Mouse (Mus musculus) MN1 (cell line): ENCODE measurements around the gene Snrpd3.
"Not testable (repeated sequence)": the region's sequence is repeated elsewhere in the genome, so short reads cannot be mapped to it uniquely, and the experiment has no call there.

Experiments used
- DNase-seq: peaks from one replicate; pipeline ENCODE4 v3.0.0-alpha.2; 2016; ENCODE audit warnings: low spot score

The Snrpd3 gene

GRCm38 (mm10) chr10:75517073-75517757 is at the start of gene Snrpd3:
Gene Snrpd3, plus strand, starts transcription at chr10:75517551.
- DNase-seq: peak; percentile 95

- no peak for DNase-seq
Measured at GRCm38 (mm10) chr10:75473411-75473810, 43.9 kb upstream of the Snrpd3 start.

DNA sequence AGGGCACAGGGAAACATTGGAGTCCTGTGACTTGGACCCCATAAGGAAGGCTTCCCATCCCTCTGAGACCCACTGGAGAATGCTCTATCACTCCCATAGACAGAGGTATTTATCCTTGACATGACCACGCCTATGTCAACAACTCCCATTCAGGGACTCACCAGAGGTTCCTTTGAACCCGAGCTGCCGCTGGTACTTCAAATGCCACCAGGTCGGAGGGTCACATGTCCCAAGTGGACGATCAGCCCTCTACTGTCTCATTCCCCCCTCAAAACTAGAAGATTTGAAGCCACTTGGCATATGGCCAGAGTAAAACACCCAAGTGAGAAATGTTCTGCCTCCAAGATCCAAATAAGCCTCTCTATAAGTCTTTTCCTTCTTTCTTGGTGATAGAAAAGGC is 42.8 kb upstream of the Snrpd3 start:
- DNase-seq: no peak

DNA sequence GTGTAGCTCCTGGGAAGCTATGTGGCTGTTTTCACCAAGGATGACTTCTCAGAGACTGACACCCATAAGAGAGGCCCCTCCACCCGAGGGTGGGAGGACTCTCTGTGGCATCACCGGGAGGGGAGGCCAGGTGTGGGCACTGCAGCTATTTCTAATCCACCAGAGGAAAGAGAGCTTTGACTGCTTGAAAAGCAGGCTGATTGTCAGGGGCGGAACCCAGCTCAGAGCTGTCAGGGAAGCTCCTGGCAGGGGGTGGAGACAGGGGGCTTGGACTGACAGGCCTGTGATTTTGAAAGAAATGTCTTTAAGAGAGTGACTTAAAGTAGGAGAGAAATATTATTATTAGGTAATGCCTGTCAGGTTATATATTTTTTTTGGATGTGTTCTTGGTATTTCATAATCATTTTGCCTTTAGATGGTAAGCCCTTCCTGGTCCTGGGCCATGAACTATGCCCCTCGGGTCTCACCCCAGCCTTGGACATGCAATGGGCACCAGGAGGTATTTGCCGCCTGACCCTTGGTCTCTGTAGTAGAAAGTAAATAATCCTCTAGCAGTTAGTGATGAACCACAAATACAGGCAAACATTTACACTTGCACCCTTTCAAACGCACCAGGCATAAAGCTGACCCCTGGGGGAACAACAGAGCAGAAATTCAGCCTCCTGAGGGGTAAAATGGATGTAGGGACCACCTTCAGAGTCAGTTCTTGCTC is 42.1 kb upstream of the Snrpd3 start:
- DNase-seq: not testable (repeated sequence)

DNA sequence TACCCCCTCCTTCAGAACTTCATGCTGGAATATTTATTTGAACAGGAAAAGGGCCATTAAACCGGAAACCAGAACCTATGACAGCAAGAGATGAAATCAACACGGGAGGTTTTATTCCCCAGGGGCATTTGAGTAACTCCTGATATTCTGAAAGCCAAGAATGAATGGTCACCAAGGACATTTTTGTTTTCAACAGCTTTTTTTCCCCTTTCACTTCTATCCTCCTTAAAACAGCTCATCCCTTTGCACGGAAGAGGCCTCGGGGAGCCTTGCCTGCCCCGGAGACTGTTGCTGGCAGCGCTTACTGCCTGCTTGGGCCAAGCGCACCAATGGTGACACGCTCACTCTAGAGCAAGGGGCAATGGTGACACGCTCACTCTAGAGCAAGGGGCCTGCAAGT is 40.3 kb upstream of the Snrpd3 start:
- peak; percentile 44 for DNase-seq

DNA sequence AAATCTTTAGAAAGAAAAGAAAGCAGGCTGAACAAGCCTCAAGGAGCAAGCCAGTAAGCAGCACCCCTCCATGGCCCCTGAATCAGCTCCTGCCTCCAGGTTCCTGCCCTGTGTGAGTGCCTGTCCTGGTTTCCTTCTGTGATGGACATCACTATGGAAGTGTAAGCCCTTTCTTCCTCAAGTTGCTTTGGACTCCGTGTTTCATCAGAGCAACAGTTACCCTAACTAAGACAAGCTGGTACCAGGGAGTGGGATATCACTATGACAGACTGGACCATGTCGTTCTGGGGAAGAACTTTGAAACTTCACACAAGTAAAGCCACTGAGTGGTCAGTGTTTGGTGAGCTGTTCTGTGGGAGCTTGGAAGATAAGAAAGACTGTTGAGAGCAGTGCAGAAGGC is 37.4 kb upstream of the Snrpd3 start:
- no peak for DNase-seq

GRCm38 (mm10) chr10:75481703-75482102 is 35.6 kb upstream of the Snrpd3 start:
- no peak for DNase-seq

- no peak for DNase-seq
Measured at GRCm38 (mm10) chr10:75482271-75482670, 35.1 kb upstream of the Snrpd3 start.

DNA sequence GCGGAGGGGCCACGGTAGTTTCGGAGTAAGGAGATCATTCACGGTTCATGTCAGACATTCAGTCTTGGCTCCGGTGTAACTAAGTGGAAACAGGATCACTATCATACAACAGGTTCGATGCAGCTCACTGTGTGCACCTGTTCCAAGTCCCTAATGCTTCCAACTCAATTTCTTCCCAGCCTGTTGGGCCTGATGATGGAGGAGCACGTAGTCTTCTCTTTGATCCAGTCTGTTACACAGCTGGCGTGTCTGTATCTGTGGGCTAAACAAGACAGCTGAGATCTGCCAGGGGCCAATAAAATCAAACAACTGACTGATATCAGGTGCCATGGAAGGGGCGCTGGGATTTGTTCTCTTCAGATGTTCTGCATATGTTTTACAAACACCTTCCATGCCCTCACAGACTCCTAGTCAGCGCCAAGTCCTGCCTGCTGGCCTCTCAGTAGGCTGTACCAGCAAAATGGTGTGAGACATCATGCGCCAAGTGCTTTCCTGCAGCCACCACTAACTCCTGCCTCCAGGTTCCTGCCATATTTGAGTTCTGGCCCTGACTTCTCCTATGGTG is 34.4 kb upstream of the Snrpd3 start:
- DNase-seq: no peak

GRCm38 (mm10) chr10:75484066-75484465 is 33.3 kb upstream of the Snrpd3 start:
- no peak for DNase-seq

DNA sequence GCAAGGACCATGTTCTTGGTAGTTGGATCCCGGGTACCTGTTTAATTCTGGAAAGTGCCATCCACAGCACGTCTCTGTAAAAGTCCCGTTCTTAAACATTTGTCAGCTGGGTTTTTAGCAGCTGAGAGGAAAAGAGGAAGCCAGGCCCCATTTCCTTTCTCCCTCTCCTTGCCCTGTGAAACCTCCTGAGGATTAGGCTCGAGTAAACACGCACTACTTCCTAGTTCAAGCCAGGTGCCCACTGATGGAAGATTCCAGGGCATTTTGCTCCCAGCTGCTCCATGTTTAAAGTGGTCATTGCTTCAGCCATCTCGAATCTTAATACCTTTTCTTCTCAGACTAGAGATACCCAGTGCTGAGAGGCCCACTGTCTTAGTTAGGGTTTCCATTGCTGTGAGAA is 32.6 kb upstream of the Snrpd3 start:
- no peak for DNase-seq

DNA sequence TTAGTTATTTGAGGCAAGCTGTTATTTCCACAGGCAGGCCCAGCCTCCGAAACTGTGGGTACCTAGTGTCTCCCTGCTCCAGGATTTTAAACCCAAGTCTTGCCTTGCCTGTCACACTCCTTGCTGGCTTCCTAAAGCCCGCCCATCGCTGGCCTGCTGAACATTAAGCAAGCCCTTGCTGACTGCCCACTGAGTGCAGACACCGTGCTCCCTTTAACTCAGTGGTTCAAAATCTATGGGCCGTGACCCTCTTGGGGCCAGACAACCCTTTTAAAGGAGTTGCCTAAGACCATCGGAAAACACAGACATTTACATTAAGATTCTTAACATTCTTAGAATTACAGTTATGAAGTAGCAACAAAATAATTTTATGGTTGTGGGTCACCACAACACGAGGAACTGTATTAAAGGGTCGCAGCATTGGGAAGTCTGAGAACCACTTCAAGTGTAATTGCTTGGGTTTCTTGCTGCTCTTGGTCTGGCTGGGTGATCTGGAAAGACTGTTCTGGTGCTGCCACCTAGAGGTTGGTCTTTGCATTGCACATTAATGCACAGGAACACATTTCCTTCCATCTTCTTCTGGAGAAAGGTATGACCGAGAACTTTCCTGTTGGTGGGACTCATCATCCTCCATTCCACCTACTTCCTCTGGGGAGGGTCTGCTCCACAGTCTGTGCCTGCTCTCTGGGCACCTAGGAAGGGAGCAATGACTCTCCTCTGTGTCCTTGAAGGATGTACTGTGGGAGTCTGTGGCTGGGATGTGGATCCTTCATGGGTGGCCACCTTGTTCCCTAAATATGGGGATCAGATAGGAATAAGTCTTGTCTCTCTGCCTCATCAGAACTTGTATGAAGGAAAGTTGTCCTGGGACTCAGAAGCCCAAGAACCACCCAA is 31.0 kb upstream of the Snrpd3 start:
- peak; percentile 81 for DNase-seq

DNA sequence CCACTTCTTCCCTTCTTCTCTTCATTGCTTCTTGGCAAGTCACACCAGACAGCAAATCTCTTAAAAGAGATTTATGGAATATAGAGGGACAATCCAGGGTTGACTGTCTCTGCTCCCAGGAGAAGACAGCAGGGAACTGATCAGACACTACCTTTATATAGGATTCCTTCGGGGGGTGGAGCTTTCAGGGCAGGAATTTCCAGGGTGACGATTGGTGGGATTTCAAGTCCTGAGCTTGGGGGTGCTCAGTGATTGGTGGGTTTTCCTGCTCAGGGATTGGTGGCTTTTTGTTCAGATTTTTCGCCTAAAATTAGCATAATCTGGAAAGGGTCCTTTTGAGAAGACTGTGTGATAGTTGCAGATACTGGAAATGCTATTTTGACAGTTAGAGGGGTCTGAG is 30.2 kb upstream of the Snrpd3 start:
- DNase-seq: no peak

DNA sequence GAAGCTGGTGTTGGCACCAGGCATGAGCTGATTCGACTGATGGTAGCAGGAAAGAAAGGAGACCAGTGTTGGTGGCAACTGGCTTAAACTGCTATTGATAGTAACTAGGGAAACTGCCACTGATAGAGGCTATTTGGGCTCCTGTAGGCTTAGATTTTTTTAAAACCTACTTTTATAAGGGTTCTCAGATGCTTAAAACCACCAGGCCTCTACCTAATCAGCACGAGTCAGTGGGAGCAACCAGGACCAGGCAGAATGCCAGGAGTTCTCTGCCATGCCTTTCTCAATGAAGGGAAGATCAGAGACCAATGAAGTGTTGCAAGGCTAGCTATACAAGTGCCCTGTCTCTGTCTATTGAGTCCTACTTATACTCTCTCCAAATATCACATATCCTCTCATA is 27.8 kb upstream of the Snrpd3 start:
- DNase-seq: no peak

DNA sequence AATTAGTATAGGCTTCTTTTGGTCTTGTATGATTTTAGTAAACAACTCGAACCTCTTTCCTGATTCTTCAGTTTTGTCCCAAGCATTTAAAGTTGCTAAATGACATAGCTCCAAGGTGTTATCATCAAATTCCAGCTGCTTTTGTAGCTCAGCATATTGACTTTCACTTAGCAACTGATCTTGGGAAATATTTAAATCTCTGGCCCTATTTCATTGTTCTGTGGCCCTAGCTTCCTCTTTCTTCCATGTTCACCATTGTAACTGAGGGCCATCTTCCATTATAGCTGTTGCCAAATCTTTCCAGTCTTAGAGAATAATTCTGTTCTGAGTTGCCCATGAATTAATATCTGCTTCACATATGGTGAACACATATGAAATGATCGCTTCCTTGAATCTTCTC is 26.6 kb upstream of the Snrpd3 start:
- no peak for DNase-seq

DNA sequence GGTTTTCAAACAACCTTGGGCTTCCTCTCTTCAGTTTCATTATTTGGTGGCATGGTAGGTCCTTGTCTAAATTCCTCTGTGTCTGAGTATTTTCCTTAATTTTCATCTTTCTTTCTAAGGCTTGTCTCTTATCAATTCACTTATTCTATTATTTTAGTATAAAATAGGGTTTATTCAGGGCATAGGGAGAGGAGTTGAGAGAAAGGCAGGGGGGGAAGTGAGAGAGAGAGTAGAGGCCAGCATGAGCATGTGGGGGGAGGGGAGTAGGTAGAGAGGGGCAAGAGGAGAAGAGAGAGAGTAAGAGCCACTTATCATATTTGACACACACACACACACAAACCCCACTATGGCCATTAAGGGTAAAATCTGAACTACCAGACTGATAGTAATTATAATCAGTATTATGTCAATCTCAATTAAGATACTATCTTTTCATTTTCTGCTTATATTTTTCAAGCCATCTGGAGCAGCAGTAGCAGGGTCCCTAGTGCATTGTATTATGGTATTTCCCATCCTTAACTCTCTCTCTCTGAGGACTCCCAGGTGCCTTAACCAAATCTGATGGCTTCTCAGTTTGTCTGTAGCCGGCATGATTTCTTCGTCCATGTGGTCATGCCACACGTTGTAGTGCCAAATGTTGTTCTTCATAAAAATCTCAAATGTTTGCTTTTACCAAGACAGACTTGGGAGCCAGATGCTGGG is 26.0 kb upstream of the Snrpd3 start:
- DNase-seq: no peak

GRCm38 (mm10) chr10:75491936-75492262 is 25.5 kb upstream of the Snrpd3 start:
- DNase-seq: no peak

DNA sequence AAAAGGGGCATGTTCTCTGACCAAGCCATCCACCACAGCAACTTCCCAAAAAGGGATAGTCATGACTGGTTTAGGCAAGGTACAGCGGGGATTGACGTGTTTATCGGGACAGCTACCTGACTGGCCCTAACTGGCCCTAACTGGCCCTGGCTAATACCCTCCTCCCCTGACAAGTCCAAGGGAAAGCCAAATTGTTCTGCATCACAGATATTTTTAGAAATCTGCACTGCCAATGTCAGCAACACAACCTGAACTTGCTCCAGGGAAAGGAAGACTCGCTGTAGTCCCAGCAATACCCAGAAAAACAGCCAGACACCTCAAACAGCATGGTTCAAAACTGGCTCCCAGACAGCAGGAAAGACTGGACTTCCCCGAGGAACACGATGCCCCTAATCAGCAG is 22.0 kb upstream of the Snrpd3 start:
- DNase-seq: no peak

DNA sequence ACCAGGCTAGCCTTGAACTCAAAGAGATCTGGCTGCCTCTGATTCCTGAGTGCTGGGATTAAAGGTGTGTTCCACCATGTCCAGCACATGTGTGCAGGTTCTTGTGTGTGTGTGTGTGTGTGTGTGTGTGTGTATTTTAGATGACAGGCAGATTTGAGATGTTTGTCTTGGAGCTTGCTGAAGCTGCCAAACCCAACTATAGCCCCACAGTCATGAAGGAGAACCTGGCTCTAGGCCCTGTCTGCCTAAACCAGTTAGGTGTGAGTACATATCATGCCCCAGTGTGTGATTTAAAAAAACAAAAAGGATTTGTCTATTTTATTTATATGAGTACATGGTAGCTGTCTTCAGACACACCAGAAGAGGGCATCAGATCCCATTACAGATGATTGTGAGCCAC is 21.4 kb upstream of the Snrpd3 start:
- DNase-seq: no peak

DNA sequence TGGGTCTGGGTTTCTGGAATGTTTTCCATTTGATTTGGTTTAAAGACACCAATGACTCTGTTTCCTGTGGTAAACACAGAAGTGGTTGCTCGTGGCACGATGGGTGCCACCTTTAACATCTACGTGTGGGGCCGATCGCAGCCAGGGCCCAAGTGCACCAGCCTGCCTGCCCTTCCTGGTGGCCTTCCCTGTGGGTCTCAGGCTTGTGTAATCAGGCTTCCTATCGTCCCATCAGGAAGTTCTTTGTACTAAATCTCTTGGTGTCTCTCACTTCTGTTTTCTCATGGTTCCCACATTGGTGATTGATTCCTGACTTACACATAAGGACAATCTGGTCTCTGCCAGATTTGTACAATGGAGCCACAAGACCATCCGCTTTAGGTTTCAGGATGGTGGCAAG is 18.1 kb upstream of the Snrpd3 start:
- not testable (repeated sequence) for DNase-seq

DNA sequence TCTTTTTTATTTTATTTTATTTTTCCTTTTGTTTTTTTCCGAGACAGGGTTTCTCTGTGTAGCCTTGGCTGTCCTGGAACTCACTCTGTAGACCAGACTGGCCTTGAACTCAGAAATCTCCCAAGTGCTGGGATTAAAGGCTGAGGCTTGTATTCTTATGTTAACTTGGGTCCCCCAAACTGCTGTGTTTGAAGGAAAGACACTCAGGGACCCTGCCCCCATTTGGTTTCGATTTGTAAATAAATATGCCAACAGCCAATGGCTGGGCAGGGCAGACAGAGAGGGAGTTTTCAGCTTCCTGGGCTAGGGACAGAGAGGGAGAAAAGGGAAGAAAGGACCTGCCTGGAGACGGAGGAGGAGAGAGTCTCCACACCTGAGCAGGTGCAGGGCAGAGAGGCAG is 17.6 kb upstream of the Snrpd3 start:
- DNase-seq: no peak

- no peak for DNase-seq
Measured at GRCm38 (mm10) chr10:75500345-75500744, 17.0 kb upstream of the Snrpd3 start.
